Mouse (Mus musculus): ENCODE measurements at regions not wholly inside any gene's neighbourhood (a gene's known extent, or its start where the extent isn't known, plus 50 kb on each side); places are given as distances from the start of the nearest gene placed in this dataset.

- no peak for DNase-seq (ENCODE audit: low spot score)
Measured at GRCm38 (mm10) chr10:66935731-66936130, 160.2 kb upstream of the Jmjd1c start.

GRCm38 (mm10) chr10:66937116-66937515, 158.8 kb upstream of the Jmjd1c start:
- no peak for DNase-seq (ENCODE audit: low spot score)

- no peak for DNase-seq (ENCODE audit: low spot score)
Measured at GRCm38 (mm10) chr10:66940368-66940767, 155.6 kb upstream of the Jmjd1c start.

GRCm38 (mm10) chr10:66940922-66941321, 155.0 kb upstream of the Jmjd1c start:
- DNase-seq (ENCODE audit: low spot score), result no peak

GRCm38 (mm10) chr10:66941974-66942373, 154.0 kb upstream of the Jmjd1c start:
- no peak for DNase-seq (ENCODE audit: low spot score)

- DNase-seq (ENCODE audit: low spot score), result no peak
Measured at GRCm38 (mm10) chr10:66943875-66944274, 152.1 kb upstream of the Jmjd1c start.

- DNase-seq (ENCODE audit: low spot score), result no peak
Measured at GRCm38 (mm10) chr10:66946161-66946560, 149.8 kb upstream of the Jmjd1c start.

- DNase-seq (ENCODE audit: low spot score), result no peak
Measured at GRCm38 (mm10) chr10:66948329-66948728, 147.6 kb upstream of the Jmjd1c start.

- no peak for DNase-seq (ENCODE audit: low spot score)
Measured at GRCm38 (mm10) chr10:66950441-66950840, 145.5 kb upstream of the Jmjd1c start.

- DNase-seq (ENCODE audit: low spot score), result no peak
Measured at GRCm38 (mm10) chr10:66951231-66951822, 144.6 kb upstream of the Jmjd1c start.

- no peak for DNase-seq (ENCODE audit: low spot score)
Measured at GRCm38 (mm10) chr10:66951935-66952334, 144.0 kb upstream of the Jmjd1c start.

GRCm38 (mm10) chr10:66953248-66953975, 142.5 kb upstream of the Jmjd1c start:
- peak; percentile 81 for DNase-seq (ENCODE audit: low spot score)

- DNase-seq (ENCODE audit: low spot score), result no peak
Measured at GRCm38 (mm10) chr10:66953976-66954505, 141.9 kb upstream of the Jmjd1c start.

GRCm38 (mm10) chr10:66955430-66955829, 140.5 kb upstream of the Jmjd1c start:
- no peak for DNase-seq (ENCODE audit: low spot score)

GRCm38 (mm10) chr10:66956619-66957018, 139.3 kb upstream of the Jmjd1c start:
- no peak for DNase-seq (ENCODE audit: low spot score)

- DNase-seq (ENCODE audit: low spot score), result no peak
Measured at GRCm38 (mm10) chr10:66957373-66957772, 138.6 kb upstream of the Jmjd1c start.
